Mouse (Mus musculus) central nervous system, embryonic 11.5 days (tissue): ENCODE results near the gene Tmem222. TPM values are rescaled to one million over a fixed set of nuclear protein-coding genes. Genes with fewer than 3 reads are reported as not detected.

Experiments used
- polyA plus RNA-seq: library from polyadenylated mRNA; depleted of rRNA; stranded (reverse); fragments of >200 nt; gene quantifications from 2 replicates; pipeline ENCODE4 v1.2.3, GENCODE M21; 2012; rRNA removed

The Tmem222 gene
- 69.7 and 91.3 TPM in 2 replicates for polyA plus RNA-seq

DNA sequence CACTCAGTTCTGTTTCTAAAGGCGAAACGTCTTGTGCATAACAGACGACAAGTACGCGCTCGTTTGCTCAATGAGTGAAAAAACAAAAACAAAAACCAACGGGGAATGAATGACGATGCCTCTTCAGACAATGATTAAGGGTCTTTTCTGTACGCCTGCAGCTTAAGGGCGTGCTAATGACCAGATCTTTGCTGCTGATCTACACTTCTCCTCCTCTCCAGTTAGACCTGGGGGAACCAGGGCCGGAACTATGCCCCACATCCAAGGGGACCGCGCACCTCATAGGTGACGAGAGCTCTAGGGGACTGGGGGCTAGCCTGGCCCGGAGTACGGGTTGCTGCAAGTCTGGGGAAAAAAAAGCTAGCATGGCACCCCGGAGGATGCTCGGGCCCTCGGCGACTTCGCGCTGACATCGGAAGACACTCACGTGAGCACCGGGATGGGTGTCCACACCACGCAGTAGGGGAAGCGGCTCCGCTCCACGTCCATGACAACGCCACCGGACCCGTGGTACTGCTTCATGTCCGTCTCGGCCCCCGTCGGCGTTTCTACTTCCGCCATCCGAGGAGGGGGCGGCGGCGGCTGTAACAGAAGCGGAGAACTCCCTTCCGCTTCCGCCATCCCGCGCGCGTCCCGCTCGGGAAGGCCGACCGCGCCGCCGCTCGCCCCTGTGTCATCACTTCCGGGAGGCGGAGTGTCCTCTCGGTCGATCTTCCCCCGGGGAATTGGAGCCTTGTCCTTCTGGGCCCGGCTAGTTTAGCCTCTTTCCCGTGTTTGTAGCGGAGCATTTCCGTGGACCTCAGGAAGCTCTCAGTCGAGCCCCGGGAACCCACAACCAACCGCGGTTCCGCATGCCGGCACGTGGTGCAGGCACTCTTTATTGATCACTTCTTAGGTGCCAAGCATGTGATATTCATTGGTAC is at the start of gene Tmem222:
Tmem222 (minus strand) TSS at position 689 of the 923 bp plus-strand sequence.

DNA sequence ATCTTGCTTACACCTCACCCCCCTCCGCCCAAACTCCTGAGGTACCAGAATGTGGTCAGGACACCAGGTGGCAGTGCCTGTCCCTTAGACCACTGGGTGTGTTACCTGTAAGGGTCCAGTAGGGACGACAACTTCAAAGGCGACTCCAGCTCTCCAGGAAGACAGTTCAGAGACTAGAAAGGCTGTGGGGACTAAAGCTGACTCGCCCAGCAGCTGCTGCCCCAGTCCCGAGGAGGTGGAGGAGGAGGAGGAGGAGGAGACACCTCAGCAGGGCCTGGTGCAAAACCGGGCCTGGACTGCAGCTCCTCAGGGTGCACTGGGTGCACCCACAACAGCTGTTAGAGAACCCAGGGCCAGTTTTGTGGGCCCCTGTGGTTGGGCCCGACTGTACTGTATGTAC is 14.7 kb downstream of the Tmem222 start, which contains the start of gene Sytl1:
Sytl1 (minus strand) TSS at position 232 of the 400 bp plus-strand sequence.

DNA sequence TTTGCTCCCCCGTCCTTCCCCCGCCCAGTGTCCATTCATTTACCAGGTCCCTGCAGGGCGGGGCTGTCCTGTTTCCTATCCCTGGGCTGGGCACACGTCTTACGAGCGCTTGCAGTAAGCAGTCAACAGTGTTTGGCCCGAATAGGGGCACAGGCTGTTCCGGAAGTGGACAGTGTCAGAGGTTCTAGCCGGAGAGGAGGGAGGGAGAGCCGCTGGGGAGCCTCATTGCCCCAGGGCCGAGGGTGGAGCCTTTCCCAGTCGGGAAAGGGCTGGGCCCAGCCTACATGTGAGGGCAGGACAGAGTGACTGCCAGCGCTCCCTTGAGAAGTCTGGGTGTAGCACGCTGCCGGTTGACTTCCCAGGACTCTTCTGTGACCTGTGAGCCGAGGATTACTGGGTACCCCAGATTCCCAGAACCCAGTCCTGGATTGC is 37.1 kb downstream of the Tmem222 start, which contains the start of gene Map3k6:
Map3k6 (plus strand) TSS at position 329 of the 432 bp plus-strand sequence.

Other genes with a start within 250 kb of the Tmem222 start
- 20.0 and 37.5 TPM in 2 replicates for gene Wasf2, start 147.3 kb downstream of the Tmem222 start, polyA plus RNA-seq
- gene Cd164l2, start 65.7 kb downstream of the Tmem222 start, polyA plus RNA-seq: 0.77 and 1.1 TPM in 2 replicates
- gene Gpr3, start 65.3 kb downstream of the Tmem222 start, polyA plus RNA-seq: 0.22 and 0.66 TPM in 2 replicates
- 2.6 and 3.4 TPM in 2 replicates for gene Map3k6, start 37.0 kb downstream of the Tmem222 start, polyA plus RNA-seq
- 1.3 and 1.4 TPM in 2 replicates for gene Sytl1, start 14.7 kb downstream of the Tmem222 start, polyA plus RNA-seq
- 24.7 and 27.9 TPM in 2 replicates for gene Wdtc1, start 75.7 kb upstream of the Tmem222 start, polyA plus RNA-seq
- 22.0 and 22.8 TPM in 2 replicates for gene Slc9a1, start 91.9 kb upstream of the Tmem222 start, polyA plus RNA-seq
- gene Tent5b, start 202.3 kb upstream of the Tmem222 start, polyA plus RNA-seq: 0.19 and 0.42 TPM in 2 replicates
- 1.3 and 1.6 TPM in 2 replicates for gene Trnp1, start 220.8 kb upstream of the Tmem222 start, polyA plus RNA-seq
- 0.53 and 0.96 TPM in 2 replicates for gene Kdf1, start 241.2 kb upstream of the Tmem222 start, polyA plus RNA-seq